Mouse (Mus musculus): ENCODE data around the gene Jmjd1c. TPM values are rescaled to one million over a fixed set of nuclear protein-coding genes. Genes with fewer than 3 reads are reported as not detected.

Jmjd1c gene
- total RNA-seq, 2 experiments from 2014 or later: 75.9 to 85.6 TPM

GRCm38 (mm10) chr10:67221284-67221683, 125.4 kb downstream of the Jmjd1c start:
- no peak for DNase-seq (ENCODE audit: low spot score in 2 of 2)

- no peak for DNase-seq (ENCODE audit: low spot score in 2 of 2)
Measured at GRCm38 (mm10) chr10:67223942-67224341, 128.0 kb downstream of the Jmjd1c start.

GRCm38 (mm10) chr10:67225528-67225927, 129.6 kb downstream of the Jmjd1c start:
- DNase-seq (ENCODE audit: low spot score in 2 of 2): no peak

GRCm38 (mm10) chr10:67226109-67226508, 130.2 kb downstream of the Jmjd1c start:
- DNase-seq (ENCODE audit: low spot score in 2 of 2): peak; percentile 21 to 50

GRCm38 (mm10) chr10:67226543-67226942, 130.6 kb downstream of the Jmjd1c start:
- DNase-seq (ENCODE audit: low spot score in 2 of 2): no peak

GRCm38 (mm10) chr10:67230439-67230838, 134.5 kb downstream of the Jmjd1c start:
- DNase-seq (ENCODE audit: low spot score in 2 of 2): no peak

GRCm38 (mm10) chr10:67247145-67247544, 151.2 kb downstream of the Jmjd1c start:
- peak in 1 of 2 experiments; percentile 31 for DNase-seq (ENCODE audit: low spot score in 2 of 2)

- peak; percentile 42 to 47 for DNase-seq (ENCODE audit: low spot score in 2 of 2)
Measured at GRCm38 (mm10) chr10:67249486-67249885, 153.6 kb downstream of the Jmjd1c start.

GRCm38 (mm10) chr10:67250846-67251245, 154.9 kb downstream of the Jmjd1c start:
- no peak for DNase-seq (ENCODE audit: low spot score in 2 of 2)

GRCm38 (mm10) chr10:67252353-67252752, 156.4 kb downstream of the Jmjd1c start:
- DNase-seq (ENCODE audit: low spot score in 2 of 2): no peak

- no peak for DNase-seq (ENCODE audit: low spot score in 2 of 2)
Measured at GRCm38 (mm10) chr10:67253115-67253514, 157.2 kb downstream of the Jmjd1c start.

GRCm38 (mm10) chr10:67264852-67265251, 168.9 kb downstream of the Jmjd1c start:
- peak in 1 of 2 experiments; percentile 59 for DNase-seq (ENCODE audit: low spot score in 2 of 2)

GRCm38 (mm10) chr10:67275916-67276315, 180.0 kb downstream of the Jmjd1c start:
- no peak for DNase-seq (ENCODE audit: low spot score in 2 of 2)

- no peak for DNase-seq (ENCODE audit: low spot score in 2 of 2)
Measured at GRCm38 (mm10) chr10:67281852-67282251, 185.9 kb downstream of the Jmjd1c start.

GRCm38 (mm10) chr10:67282531-67282930, 186.6 kb downstream of the Jmjd1c start:
- DNase-seq (ENCODE audit: low spot score in 2 of 2): no peak

GRCm38 (mm10) chr10:67283516-67283915, 187.6 kb downstream of the Jmjd1c start:
- no peak for DNase-seq (ENCODE audit: low spot score in 2 of 2)

GRCm38 (mm10) chr10:67284311-67284710, 188.4 kb downstream of the Jmjd1c start:
- no peak for DNase-seq (ENCODE audit: low spot score in 2 of 2)

GRCm38 (mm10) chr10:67284761-67285175, 188.8 kb downstream of the Jmjd1c start:
- peak; percentile 8 to 15 for DNase-seq (ENCODE audit: low spot score in 2 of 2)

- peak; percentile 66 to 85 for DNase-seq (ENCODE audit: low spot score in 2 of 2)
Measured at GRCm38 (mm10) chr10:67285176-67285814, 189.4 kb downstream of the Jmjd1c start, which contains the start of gene Nrbf2. TSS of gene Nrbf2 (minus strand) at chr10:67285305.

GRCm38 (mm10) chr10:67287877-67288276, 192.0 kb downstream of the Jmjd1c start:
- DNase-seq (ENCODE audit: low spot score in 2 of 2): peak; percentile 48 to 55

GRCm38 (mm10) chr10:67290622-67291021, 194.7 kb downstream of the Jmjd1c start:
- DNase-seq (ENCODE audit: low spot score in 2 of 2): no peak

GRCm38 (mm10) chr10:67291087-67291486, 195.2 kb downstream of the Jmjd1c start:
- no peak for DNase-seq (ENCODE audit: low spot score in 2 of 2)

GRCm38 (mm10) chr10:67295331-67295730, 199.4 kb downstream of the Jmjd1c start:
- no peak for DNase-seq (ENCODE audit: low spot score in 2 of 2)

Data from left cerebral cortex, adult 18-20 months (tissue).